Mouse (Mus musculus): ENCODE results near the gene Ggnbp2. TPM values are rescaled to one million over a fixed set of nuclear protein-coding genes. Genes with fewer than 3 reads are reported as not detected.

Gene Ggnbp2
- polyA plus RNA-seq, 1 experiment from 2014 or later = 74.7 TPM

GRCm38 (mm10) chr11:84797026-84797425 is 73.6 kb downstream of the Ggnbp2 start:
- no peaks in the 10 kb centered on the region for H3K36me3 ChIP-seq (ENCODE audit: control insufficient read depth, insufficient read depth, low read length)
- no peak for ATAC-seq (ENCODE audit: low FRiP score, low TSS enrichment)
- H3K9me3 ChIP-seq (ENCODE audit: control insufficient read depth, low read length) = no peaks in the 10 kb centered on the region
- no peaks in the 10 kb centered on the region for H3K4me1 ChIP-seq (ENCODE audit: control insufficient read depth, insufficient read depth, low read length)
- H3K4me3 ChIP-seq (ENCODE audit: low read length) = no peak overlapping the region
- no peaks in the 10 kb centered on the region for H3K27me3 ChIP-seq (ENCODE audit: control insufficient read depth, insufficient read depth, low read length)
- 38% methylated on average over 10 of the region's 10 CpGs for WGBS
- H3K27ac ChIP-seq (ENCODE audit: low read depth, low read length) = no peak overlapping the region
- H3K4me2 ChIP-seq (replicated peaks; ENCODE audit: low read depth, low read length) = no peak overlapping the region
- H3K9ac ChIP-seq (ENCODE audit: low read depth, low read length) = no peak overlapping the region

GRCm38 (mm10) chr11:84794496-84795113 is 76.0 kb downstream of the Ggnbp2 start:
- ATAC-seq (ENCODE audit: low FRiP score, low TSS enrichment) = peak; percentile 87
- no peak overlapping the region for H3K4me3 ChIP-seq (ENCODE audit: low read length)
- H3K9me3 ChIP-seq (ENCODE audit: control insufficient read depth, low read length) = no peaks in the 10 kb centered on the region
- H3K4me2 ChIP-seq (replicated peaks; ENCODE audit: low read depth, low read length) = no peak overlapping the region; the same call in 1 of the 2 replicates
- no peaks in the 10 kb centered on the region for H3K36me3 ChIP-seq (ENCODE audit: control insufficient read depth, insufficient read depth, low read length)
- 0 out of 2 replicates have a peak, but pooled peaks cover 2% of the 10 kb centered on the region for H3K27me3 ChIP-seq (ENCODE audit: control insufficient read depth, insufficient read depth, low read length)
- no peak overlapping the region for H3K27ac ChIP-seq (ENCODE audit: low read depth, low read length)
- H3K9ac ChIP-seq (ENCODE audit: low read depth, low read length) = no peak overlapping the region
- WGBS = 10% methylated on average over 17 of the region's 17 CpGs
- no peaks in the 10 kb centered on the region for H3K4me1 ChIP-seq (ENCODE audit: control insufficient read depth, insufficient read depth, low read length)

GRCm38 (mm10) chr11:84793545-84793944 is 77.1 kb downstream of the Ggnbp2 start:
- Histone ChIP-seq H3K36me3 (ENCODE audit: control insufficient read depth, insufficient read depth, low read length) (no peaks in the 10 kb centered on the region), H3K9me3 (ENCODE audit: control insufficient read depth, low read length) (no peaks in the 10 kb centered on the region), H3K9ac (ENCODE audit: low read depth, low read length) (no peak overlapping the region), H3K27me3 (ENCODE audit: control insufficient read depth, insufficient read depth, low read length) (0 out of 2 replicates have a peak, but pooled peaks cover 2% of the 10 kb centered on the region), H3K4me2 (replicated peaks; ENCODE audit: low read depth, low read length) (no peak overlapping the region), H3K4me3 (ENCODE audit: low read length) (no peak overlapping the region), H3K27ac (ENCODE audit: low read depth, low read length) (no peak overlapping the region), H3K4me1 (ENCODE audit: control insufficient read depth, insufficient read depth, low read length) (no peaks in the 10 kb centered on the region)
- no peak for ATAC-seq (ENCODE audit: low FRiP score, low TSS enrichment)

DNA sequence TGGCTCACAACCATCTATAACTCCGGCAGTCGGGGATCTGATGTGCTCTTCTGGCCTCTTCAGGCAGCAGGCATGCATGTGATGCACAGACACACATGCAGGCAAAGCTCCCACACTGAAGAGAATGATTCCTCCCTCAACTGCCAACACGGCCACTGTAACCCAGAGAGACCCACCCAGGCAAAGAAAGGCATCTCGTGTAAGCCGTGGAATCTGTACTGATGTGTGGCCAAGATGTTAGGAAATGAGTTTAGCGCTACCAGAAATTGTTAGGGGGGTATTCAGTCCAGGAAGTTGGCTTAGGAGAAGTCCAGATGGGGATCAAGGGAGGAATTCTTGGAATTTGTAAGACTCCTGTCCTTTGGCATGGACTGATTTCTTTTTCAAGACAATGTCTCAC is 80.2 kb downstream of the Ggnbp2 start:
- no peak overlapping the region for H3K9ac ChIP-seq (ENCODE audit: low read depth, low read length)
- 73% methylated on average over 6 of the region's 6 CpGs for WGBS
- H3K27ac ChIP-seq (ENCODE audit: low read depth, low read length) = no peak overlapping the region
- no peak overlapping the region for H3K4me3 ChIP-seq (ENCODE audit: low read length)
- H3K4me2 ChIP-seq (replicated peaks; ENCODE audit: low read depth, low read length) = no peak overlapping the region
- no peaks in the 10 kb centered on the region for H3K9me3 ChIP-seq (ENCODE audit: control insufficient read depth, low read length)
- ATAC-seq (ENCODE audit: low FRiP score, low TSS enrichment) = no peak
- H3K27me3 ChIP-seq (ENCODE audit: control insufficient read depth, insufficient read depth, low read length) = 0 out of 2 replicates have a peak, but pooled peaks cover 2% of the 10 kb centered on the region
- no peaks in the 10 kb centered on the region for H3K36me3 ChIP-seq (ENCODE audit: control insufficient read depth, insufficient read depth, low read length)
- H3K4me1 ChIP-seq (ENCODE audit: control insufficient read depth, insufficient read depth, low read length) = no peaks in the 10 kb centered on the region

Small RNA genes within 50 kb of the gene (microRNA-seq; reads per million reads assigned to microRNA genes)
- gene Gm23564 = not detected

Other genes with a start within 250 kb of the Ggnbp2 start
- gene Mrm1, start 51.3 kb downstream of the Ggnbp2 start, polyA plus RNA-seq (2014; fragmentation: Nextera tagmentation; extraction: Ambion mirVana) = 8.4 and 12.6 TPM in 2 replicates
- gene Dhrs11, start 41.8 kb downstream of the Ggnbp2 start, polyA plus RNA-seq (2014; fragmentation: Nextera tagmentation; extraction: Ambion mirVana) = 8.3 and 10.4 TPM in 2 replicates
- gene Myo19, start 9.3 kb upstream of the Ggnbp2 start, polyA plus RNA-seq (2014; fragmentation: Nextera tagmentation; extraction: Ambion mirVana) = 9.2 and 15.0 TPM in 2 replicates
- 4.0 and 4.8 TPM in 2 replicates for gene Pigw, start 9.5 kb upstream of the Ggnbp2 start, polyA plus RNA-seq (2014; fragmentation: Nextera tagmentation; extraction: Ambion mirVana)
- 71.6 and 81.0 TPM in 2 replicates for gene Znhit3, start 45.5 kb upstream of the Ggnbp2 start, polyA plus RNA-seq (2014; fragmentation: Nextera tagmentation; extraction: Ambion mirVana)
- 58.6 and 65.3 TPM in 2 replicates for gene Car4, start 87.0 kb upstream of the Ggnbp2 start, polyA plus RNA-seq (2014; fragmentation: Nextera tagmentation; extraction: Ambion mirVana)

All from kidney, embryonic 14.5 days (tissue).